Mouse (Mus musculus) megakaryocyte, embryonic 14.5 days (primary cell): ENCODE results near the gene Prdm11. TPM values are rescaled to one million over a fixed set of nuclear protein-coding genes. Genes with fewer than 3 reads are reported as not detected.

Experiments used
- H3K27me3 ChIP-seq: replicated peaks from 2 replicates; pipeline ENCODE3; 2012; ENCODE audit warnings: inconsistent platforms
- H3K36me3 ChIP-seq: replicated peaks from 2 replicates; pipeline ENCODE3; 2012; ENCODE audit warnings: low read length, inconsistent platforms, mixed read lengths
- H3K4me1 ChIP-seq: 2 replicates; pipeline ENCODE4 v1.6.1; 2012; ENCODE audit warnings: inconsistent platforms
- H3K4me3 ChIP-seq: replicated peaks from 2 replicates; pipeline ENCODE3; 2012; ENCODE audit warnings: moderate library complexity, mild to moderate bottlenecking, inconsistent platforms
- H3K9me3 ChIP-seq: 2 replicates; pipeline ENCODE4 v1.6.1; 2012; ENCODE audit warnings: inconsistent platforms
- FLI1 ChIP-seq: IDR thresholded peaks from 2 replicates; pipeline ENCODE4 v1.6.1; 2012; ENCODE audit warnings: low read length, inconsistent platforms, mixed read lengths
- GATA1 ChIP-seq: IDR thresholded peaks from 3 replicates; pipeline ENCODE4 v1.6.1; 2012; ENCODE audit warnings: mixed read lengths, low read length, inconsistent platforms, borderline replicate concordance
- polyA plus RNA-seq: library from polyadenylated mRNA; stranded (reverse); fragments of >175 nt; gene quantifications from 2 replicates; pipeline ENCODE4 v1.2.3, GENCODE M21; 2012; ENCODE audit warnings: low replicate concordance; ENCODE audit not compliant: insufficient read depth

The Prdm11 gene
- polyA plus RNA-seq, 1 experiment, result 18.2 TPM

DNA sequence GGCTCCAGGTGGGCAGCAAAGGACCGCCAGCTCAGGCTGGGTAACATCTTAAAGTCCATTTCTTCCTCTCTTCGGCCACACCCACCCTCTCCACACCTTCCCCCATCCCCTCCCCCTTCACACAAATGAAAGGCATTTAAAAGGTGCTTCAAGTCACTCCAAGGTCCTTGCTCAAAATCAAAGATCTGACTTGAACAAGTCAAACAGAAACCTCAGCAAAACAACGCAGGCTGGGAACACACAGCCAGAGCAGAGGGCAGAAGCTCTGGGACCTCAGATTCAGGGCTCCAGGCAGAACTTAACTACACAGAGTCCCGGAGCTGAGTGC lies 78.2 kb downstream of the Prdm11 start:
- Histone ChIP-seq H3K27me3 (no peaks in the 10 kb centered on the region), H3K4me1 (peaks cover 86% of the 10 kb centered on the region), H3K36me3 (peaks cover 80% of the 10 kb centered on the region), H3K4me3 (no peak overlapping the region), H3K9me3 (peaks cover 18% of the 10 kb centered on the region)
- no peak for TF ChIP-seq GATA1
- no peak for TF ChIP-seq FLI1

DNA sequence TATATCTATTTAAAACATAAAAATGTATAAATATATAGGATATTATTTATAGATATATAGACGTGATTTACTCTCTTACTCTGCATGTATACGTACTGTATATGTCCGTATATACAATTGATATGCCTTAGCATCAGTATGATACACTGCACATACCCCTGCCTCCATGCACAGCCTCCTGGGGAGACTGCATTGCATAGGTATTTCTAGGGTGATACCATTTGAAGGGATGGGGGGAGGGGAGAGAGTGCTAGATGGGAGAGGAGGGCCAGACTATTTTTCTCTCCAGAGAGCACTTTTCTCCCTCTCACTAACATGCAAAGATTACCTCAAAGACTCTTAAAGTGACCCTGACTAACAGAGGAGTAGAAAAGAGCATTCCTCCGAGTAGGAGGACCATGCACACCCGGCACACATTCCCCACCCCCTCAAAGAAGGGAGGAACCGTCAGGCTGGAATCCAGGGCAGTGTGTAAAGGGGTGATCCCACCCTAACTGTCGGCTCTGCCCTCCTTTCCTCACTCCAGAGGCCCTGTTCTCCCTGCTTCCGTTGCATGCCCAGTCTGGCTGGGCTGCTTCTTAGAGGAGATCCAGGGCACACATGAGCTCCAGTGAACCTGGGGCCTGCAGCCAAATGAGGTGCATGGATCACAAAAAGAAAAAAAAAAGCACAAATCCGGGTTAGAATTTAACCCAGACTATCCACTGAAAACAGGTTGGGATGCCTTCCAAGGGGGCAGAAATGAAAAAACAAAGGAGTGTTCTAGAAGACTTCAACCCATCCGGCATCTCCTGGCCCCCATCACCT lies 78.7 kb downstream of the Prdm11 start:
- H3K4me1 ChIP-seq, result peaks cover 89% of the 10 kb centered on the region
- peaks cover 16% of the 10 kb centered on the region for H3K9me3 ChIP-seq
- H3K27me3 ChIP-seq, result no peaks in the 10 kb centered on the region
- no peak overlapping the region for H3K4me3 ChIP-seq
- H3K36me3 ChIP-seq, result peaks cover 78% of the 10 kb centered on the region
- TF ChIP-seq GATA1, result no peak
- no peak for TF ChIP-seq FLI1

DNA sequence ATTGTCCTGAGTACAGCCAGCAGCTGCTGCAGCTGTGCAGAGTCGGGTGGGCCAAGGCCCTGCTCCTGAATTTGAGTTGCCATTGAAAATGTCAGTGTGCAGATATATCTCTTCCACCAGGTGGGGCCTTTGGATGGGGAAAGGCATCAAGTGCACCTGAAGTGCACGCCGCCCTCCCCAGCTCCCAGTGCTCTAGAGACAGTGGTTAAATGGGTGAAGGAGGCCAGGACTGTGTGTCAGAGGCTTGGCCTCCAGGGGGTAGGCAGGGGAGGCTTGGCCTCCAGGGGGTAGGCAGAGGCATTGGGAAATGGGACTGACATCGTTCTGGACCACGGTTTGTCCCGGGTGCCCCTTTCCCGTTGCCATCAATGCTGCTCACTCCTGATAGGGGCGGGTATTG lies 79.7 kb downstream of the Prdm11 start:
- Histone ChIP-seq H3K9me3 (peaks cover 18% of the 10 kb centered on the region), H3K4me1 (peaks cover 81% of the 10 kb centered on the region), H3K36me3 (peaks cover 77% of the 10 kb centered on the region), H3K4me3 (no peak overlapping the region), H3K27me3 (no peaks in the 10 kb centered on the region)
- TF ChIP-seq GATA1, result no peak
- no peak for TF ChIP-seq FLI1

- Histone ChIP-seq H3K9me3 (peaks cover 32% of the 10 kb centered on the region), H3K4me3 (no peak overlapping the region), H3K27me3 (no peaks in the 10 kb centered on the region), H3K36me3 (peaks cover 74% of the 10 kb centered on the region), H3K4me1 (peaks cover 75% of the 10 kb centered on the region)
- TF ChIP-seq GATA1, result no peak
- no peak for TF ChIP-seq FLI1
Observed at GRCm38 (mm10) chr2:92964345-92964744, 81.6 kb downstream of the Prdm11 start.

DNA sequence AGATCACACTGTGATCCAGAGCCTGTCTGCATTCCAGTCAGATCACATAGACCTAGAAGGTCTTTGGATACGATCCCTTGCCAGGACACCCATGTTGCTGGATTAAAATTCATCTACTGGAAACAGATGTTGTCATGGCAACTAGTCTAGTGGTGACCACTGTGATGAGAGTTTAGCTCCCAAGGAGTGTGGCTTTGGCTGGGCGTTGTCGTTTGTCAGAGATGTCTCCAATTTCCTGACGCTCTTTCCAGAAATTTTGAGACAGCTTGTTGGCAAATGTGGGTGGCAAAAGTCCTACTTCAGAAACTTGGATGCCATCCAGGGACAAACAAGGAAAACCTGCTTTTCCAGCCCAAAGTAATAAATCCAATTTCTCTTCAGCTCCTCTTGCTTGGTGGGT lies 87.3 kb downstream of the Prdm11 start:
- H3K27me3 ChIP-seq, result no peaks in the 10 kb centered on the region
- no peak overlapping the region for H3K4me3 ChIP-seq
- no peak for TF ChIP-seq FLI1
- no peak for TF ChIP-seq GATA1
- H3K9me3 ChIP-seq, result peaks cover 38% of the 10 kb centered on the region
- peaks cover 60% of the 10 kb centered on the region for H3K4me1 ChIP-seq
- peaks cover 71% of the 10 kb centered on the region for H3K36me3 ChIP-seq

DNA sequence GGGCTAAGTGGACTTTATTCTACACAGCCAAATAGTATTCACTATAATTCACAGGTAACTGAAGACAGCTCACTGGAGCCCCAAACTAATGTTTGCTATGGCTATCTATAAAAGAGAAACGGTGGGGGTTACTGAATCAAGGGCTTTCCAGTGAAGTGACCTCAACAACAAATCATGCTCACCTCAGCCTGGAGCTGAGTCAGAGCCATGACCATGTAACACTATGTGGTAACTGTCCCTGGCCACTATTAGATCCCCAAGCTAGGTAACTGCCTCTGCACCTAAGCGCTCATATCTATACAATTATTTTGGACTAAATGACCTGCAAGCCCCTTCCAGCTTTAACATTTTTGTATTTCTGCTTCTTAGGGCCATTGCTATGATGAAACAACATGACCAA lies 89.0 kb downstream of the Prdm11 start:
- Histone ChIP-seq H3K27me3 (no peaks in the 10 kb centered on the region), H3K4me3 (no peak overlapping the region), H3K4me1 (peaks cover 64% of the 10 kb centered on the region), H3K36me3 (peaks cover 77% of the 10 kb centered on the region), H3K9me3 (peaks cover 31% of the 10 kb centered on the region)
- TF ChIP-seq FLI1, result no peak
- TF ChIP-seq GATA1, result no peak

DNA sequence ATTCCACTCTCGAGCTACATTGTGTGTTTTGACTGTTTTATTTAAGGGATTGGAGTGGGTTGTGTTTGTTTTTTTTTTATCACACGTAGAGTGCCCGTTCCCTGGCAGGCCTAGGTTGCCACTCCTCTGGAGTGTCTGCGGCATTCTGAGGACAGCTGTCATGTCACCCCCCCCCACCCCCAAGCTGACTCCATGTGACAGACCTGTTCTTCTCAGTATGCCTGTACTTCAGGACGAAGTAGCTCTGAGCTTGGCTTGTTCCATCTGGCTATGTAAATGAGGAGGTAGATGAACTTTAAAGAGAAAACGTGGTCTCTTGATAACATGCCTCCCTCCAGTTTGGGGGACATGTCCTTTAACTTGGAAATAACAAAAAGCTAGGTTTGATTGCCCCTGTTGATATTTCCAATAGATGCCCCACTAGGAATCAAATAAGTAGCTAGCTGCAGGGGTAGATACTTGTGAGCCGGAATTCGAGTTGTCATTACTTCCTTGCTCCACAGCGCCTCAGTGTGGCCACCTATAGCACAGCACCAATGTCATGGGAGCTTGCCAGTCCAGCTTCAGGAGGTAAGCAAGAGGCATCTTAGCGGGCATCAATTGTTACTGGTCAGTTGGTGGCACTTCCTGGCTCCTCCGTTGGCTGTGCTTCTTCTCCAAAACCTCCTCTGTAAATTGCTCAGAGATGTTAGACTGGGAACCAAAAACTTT lies 91.4 kb downstream of the Prdm11 start:
- Histone ChIP-seq H3K9me3 (peaks cover 17% of the 10 kb centered on the region), H3K27me3 (no peaks in the 10 kb centered on the region), H3K4me1 (peaks cover 61% of the 10 kb centered on the region), H3K36me3 (peaks cover 82% of the 10 kb centered on the region), H3K4me3 (no peak overlapping the region)
- TF ChIP-seq FLI1 (no peak), GATA1 (no peak)

DNA sequence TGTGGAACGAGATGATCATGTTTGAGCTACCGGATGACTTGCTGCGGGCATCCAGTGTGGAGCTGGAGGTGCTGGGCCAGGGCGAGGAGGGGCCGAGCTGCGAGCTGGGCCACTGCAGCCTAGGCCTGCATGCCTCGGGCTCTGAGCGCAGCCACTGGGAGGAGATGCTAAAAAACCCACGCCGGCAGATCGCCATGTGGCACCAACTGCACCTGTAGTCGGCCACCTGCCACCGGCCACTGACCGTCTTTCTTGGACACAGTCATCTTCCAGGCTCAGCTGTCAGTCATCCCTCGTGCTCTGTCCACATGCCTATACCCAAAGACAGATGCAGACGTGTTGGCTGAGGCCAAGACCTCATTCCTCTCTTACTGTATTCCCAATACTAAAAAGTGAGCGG lies 92.5 kb downstream of the Prdm11 start:
- peaks cover 87% of the 10 kb centered on the region for H3K36me3 ChIP-seq
- peaks cover 4% of the 10 kb centered on the region for H3K27me3 ChIP-seq
- H3K9me3 ChIP-seq, result peaks cover 13% of the 10 kb centered on the region
- H3K4me3 ChIP-seq, result no peak overlapping the region
- TF ChIP-seq GATA1, result no peak
- peaks cover 67% of the 10 kb centered on the region for H3K4me1 ChIP-seq

GRCm38 (mm10) chr2:92949518-92949917 lies 96.4 kb downstream of the Prdm11 start:
- peaks cover 37% of the 10 kb centered on the region for H3K27me3 ChIP-seq
- no peak for TF ChIP-seq GATA1
- TF ChIP-seq FLI1, result no peak
- 0 out of 2 replicates have a peak, but pooled peaks cover 5% of the 10 kb centered on the region for H3K9me3 ChIP-seq
- H3K4me3 ChIP-seq, result no peak overlapping the region
- peaks cover 72% of the 10 kb centered on the region for H3K4me1 ChIP-seq
- H3K36me3 ChIP-seq, result peaks cover 94% of the 10 kb centered on the region

DNA sequence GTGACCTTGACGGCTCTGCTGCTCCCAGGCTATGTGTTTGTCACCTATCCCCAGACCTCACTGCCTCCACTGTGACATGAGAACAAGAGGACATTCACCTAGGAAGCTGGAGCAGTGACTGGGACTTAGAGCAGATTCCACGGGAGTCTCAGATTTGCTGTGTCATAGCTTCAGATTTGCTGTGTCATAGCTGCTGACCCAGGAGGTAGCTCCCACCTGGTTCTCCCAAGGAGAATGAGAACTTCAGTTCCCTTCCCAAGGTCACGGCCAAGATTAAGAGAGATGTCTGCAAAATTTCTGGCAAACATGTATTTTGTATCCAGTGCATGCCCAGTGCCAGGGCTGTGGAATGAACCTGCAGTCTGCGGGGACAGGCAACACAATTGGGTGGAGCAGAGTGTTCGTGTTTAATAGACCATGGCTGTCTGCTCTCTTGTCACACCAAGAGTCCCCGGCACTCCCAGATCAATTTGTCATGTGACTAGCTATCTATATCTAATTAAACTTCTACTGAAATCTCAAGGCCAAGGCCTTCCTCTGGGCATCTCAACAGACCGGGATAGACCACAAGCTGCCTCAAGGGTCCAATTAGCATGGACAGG lies 97.2 kb downstream of the Prdm11 start:
- H3K9me3 ChIP-seq, result 0 out of 2 replicates have a peak, but pooled peaks cover 5% of the 10 kb centered on the region
- H3K27me3 ChIP-seq, result peaks cover 41% of the 10 kb centered on the region
- H3K36me3 ChIP-seq, result peaks cover 94% of the 10 kb centered on the region
- TF ChIP-seq FLI1 (no peak), GATA1 (no peak)
- H3K4me3 ChIP-seq, result no peak overlapping the region
- H3K4me1 ChIP-seq, result peaks cover 69% of the 10 kb centered on the region
